Mouse (Mus musculus): ENCODE measurements around the gene Ilf2.

DNA sequence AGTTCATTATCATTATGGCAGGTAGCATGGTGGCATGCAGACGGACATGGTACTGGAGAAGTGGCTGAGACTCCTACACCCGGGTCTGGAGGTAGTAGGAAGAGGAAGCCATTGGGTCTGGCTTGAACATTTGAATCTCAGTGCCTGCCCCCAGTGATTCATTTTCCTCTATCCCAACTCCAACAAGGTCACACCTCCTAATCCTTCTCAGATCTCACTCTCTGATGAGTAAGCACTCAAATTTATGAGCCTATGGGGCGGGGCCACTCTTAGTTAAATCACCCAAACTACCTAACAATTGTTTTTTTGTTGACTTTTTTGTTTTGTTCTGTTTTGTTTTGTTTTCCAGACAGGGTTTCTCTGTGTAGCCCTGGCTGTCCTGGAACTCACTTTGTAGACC is 31.9 kb upstream of the Ilf2 start:
- TF ChIP-seq CTCF (IDR thresholded peaks at IDR 0.05; ENCODE audit: borderline replicate concordance, extremely low read depth, insufficient read depth, insufficient read length) (no peak), POLR2A (IDR thresholded peaks at IDR 0.05; ENCODE audit: borderline replicate concordance, extremely low read depth, insufficient read depth, insufficient read length, poor library complexity, severe bottlenecking) (no peak)
